Mouse (Mus musculus) thymus, adult 2 months (tissue): Measurements from ENCODE around the gene Ccna1. TPM values are rescaled to one million over a fixed set of nuclear protein-coding genes. Genes with fewer than 3 reads are reported as not detected.

Experiments used
- DNase-seq: peaks from one replicate; pipeline ENCODE4 v3.0.0; 2021
- H3K27ac ChIP-seq: fragments of 200-500 bp; 2 replicates; pipeline ENCODE4 v1.5.1; 2012; ENCODE audit warnings: low read length, control low read depth; ENCODE audit not compliant: control insufficient read depth, insufficient read depth
- H3K27me3 ChIP-seq: fragments of 200-500 bp; 2 replicates; pipeline ENCODE4 v1.6.1; 2012; ENCODE audit warnings: mild to moderate bottlenecking, low read length, moderate library complexity, mixed read lengths; ENCODE audit not compliant: control insufficient read depth, insufficient read depth
- H3K36me3 ChIP-seq: fragments of 200-500 bp; 2 replicates; pipeline ENCODE4 v1.6.1; 2012; ENCODE audit warnings: mild to moderate bottlenecking, low read length, moderate library complexity; ENCODE audit not compliant: control insufficient read depth, insufficient read depth
- H3K4me1 ChIP-seq: fragments of 200-500 bp; replicated peaks from 2 replicates; pipeline ENCODE4 v1.6.1; 2012; ENCODE audit warnings: low read length; ENCODE audit not compliant: control insufficient read depth, insufficient read depth
- H3K4me3 ChIP-seq: fragments of 200-500 bp; 2 replicates; pipeline ENCODE4 v1.5.1; 2012; ENCODE audit warnings: mild to moderate bottlenecking, low read length, control low read depth, moderate library complexity; ENCODE audit not compliant: control insufficient read depth, insufficient read depth
- CTCF ChIP-seq: fragments of 200-500 bp; IDR thresholded peaks from 2 replicates; pipeline ENCODE4 v1.5.1; 2012; ENCODE audit warnings: mild to moderate bottlenecking, control low read depth, low read length, moderate library complexity, borderline replicate concordance; ENCODE audit not compliant: control insufficient read depth, poor library complexity, insufficient read depth; ENCODE audit errors: extremely low read depth
- POLR2A ChIP-seq: fragments of 200-500 bp; IDR thresholded peaks from 2 replicates; pipeline ENCODE4 v1.6.1; 2012; ENCODE audit warnings: mild to moderate bottlenecking, low read length, control low read depth, moderate library complexity; ENCODE audit not compliant: control insufficient read depth, poor library complexity, insufficient read depth; ENCODE audit errors: extremely low read depth
- WGBS: fragments of 180-500 bp; shearing (Covaris S2); methylation state at CpG from one replicate; pipeline ENCODE4 v1.1.7; 2018; 5-methylcytosine and 5-hydroxymethylcytosine counted together
- polyA plus RNA-seq: library from polyadenylated mRNA; depleted of rRNA; stranded (reverse); fragments of >200 nt; gene quantifications from 2 replicates; pipeline ENCODE4 v1.2.3, GENCODE M21; 2012; rRNA removed

Gene Ccna1
- polyA plus RNA-seq = 0.94 TPM in 1 of 2 replicates, not detected in the other

GRCm38 (mm10) chr3:55055038-55055746 lies at the start of gene Ccna1:
Ccna1 (minus strand) TSS chr3:55055501.
- DNase-seq = peak; percentile 3
- Histone ChIP-seq H3K27me3 (peaks cover 3% of the 10 kb centered on the region; the same call in 1 of the 2 replicates), H3K36me3 (no peaks in the 10 kb centered on the region), H3K4me1 (no peaks in the 10 kb centered on the region), H3K27ac (no peak within 1 kb of the TSS), H3K4me3 (no peak within 1 kb of the TSS)
- 4% methylated on average over 73 of the region's 73 CpGs for WGBS
- no peak for TF ChIP-seq CTCF
- no peak for TF ChIP-seq POLR2A

GRCm38 (mm10) chr3:55101092-55101491 lies 45.8 kb upstream of the Ccna1 start:
- Histone ChIP-seq H3K27ac (no peak overlapping the region), H3K27me3 (no peaks in the 10 kb centered on the region), H3K4me1 (no peaks in the 10 kb centered on the region), H3K36me3 (no peaks in the 10 kb centered on the region), H3K4me3 (no peak overlapping the region)
- TF ChIP-seq POLR2A = no peak
- no peak for TF ChIP-seq CTCF
- DNase-seq = no peak

GRCm38 (mm10) chr3:55098990-55099389 lies 43.7 kb upstream of the Ccna1 start:
- H3K27ac ChIP-seq = no peak overlapping the region
- WGBS = 89% methylated on average over 11 of the region's 11 CpGs
- no peaks in the 10 kb centered on the region for H3K4me1 ChIP-seq
- no peak overlapping the region for H3K4me3 ChIP-seq
- no peaks in the 10 kb centered on the region for H3K36me3 ChIP-seq
- DNase-seq = no peak
- H3K27me3 ChIP-seq = no peaks in the 10 kb centered on the region
- no peak for TF ChIP-seq CTCF
- TF ChIP-seq POLR2A = no peak

- no peak overlapping the region for H3K27ac ChIP-seq
- H3K4me3 ChIP-seq = no peak overlapping the region
- TF ChIP-seq POLR2A (no peak), CTCF (no peak)
- no peaks in the 10 kb centered on the region for H3K4me1 ChIP-seq
- WGBS = 91% methylated on average over 2 of the region's 2 CpGs
- H3K27me3 ChIP-seq = no peaks in the 10 kb centered on the region
- no peak for DNase-seq
- H3K36me3 ChIP-seq = no peaks in the 10 kb centered on the region
These were observed 42.7 kb upstream of the Ccna1 start for GRCm38 (mm10) chr3:55098014-55098413.

GRCm38 (mm10) chr3:55097186-55097585 lies 41.9 kb upstream of the Ccna1 start:
- Histone ChIP-seq H3K27ac (no peak overlapping the region), H3K36me3 (no peaks in the 10 kb centered on the region), H3K4me3 (no peak overlapping the region), H3K4me1 (no peaks in the 10 kb centered on the region), H3K27me3 (no peaks in the 10 kb centered on the region)
- TF ChIP-seq POLR2A (no peak), CTCF (no peak)
- DNase-seq = no peak
- WGBS = 91% methylated on average over 2 of the region's 2 CpGs

- H3K27ac ChIP-seq = no peak overlapping the region
These were observed 41.3 kb upstream of the Ccna1 start for GRCm38 (mm10) chr3:55096655-55097005.

More at GRCm38 (mm10) chr3:55096655-55097005, 41.3 kb upstream of the Ccna1 start:
- DNase-seq = no peak
- H3K4me3 ChIP-seq = no peak overlapping the region
- no peaks in the 10 kb centered on the region for H3K36me3 ChIP-seq
- TF ChIP-seq CTCF (no peak), POLR2A (no peak)
- no peaks in the 10 kb centered on the region for H3K4me1 ChIP-seq
- H3K27me3 ChIP-seq = no peaks in the 10 kb centered on the region
- WGBS = 77% methylated on average over 2 of the region's 2 CpGs
